Mouse (Mus musculus): ENCODE measurements at regions not wholly inside any gene's neighbourhood (a gene's known extent, or its start where the extent isn't known, plus 50 kb on each side); places are given as distances from the start of the nearest gene placed in this dataset.

- in situ Hi-C loops (cut with MboI; ENCODE audit: unreplicated experiment in 2 of 2): no loop called here
Observed at GRCm38 (mm10) chr6:147752301-147752700, 276.7 kb downstream of the Ccdc91 start.

GRCm38 (mm10) chr6:147753828-147754227, 278.2 kb downstream of the Ccdc91 start:
- in situ Hi-C loops (cut with MboI; ENCODE audit: unreplicated experiment in 2 of 2): no loop called here

GRCm38 (mm10) chr6:147755750-147756523, 280.3 kb downstream of the Ccdc91 start:
- in situ Hi-C loops (cut with MboI; ENCODE audit: unreplicated experiment in 2 of 2): no loop called here

GRCm38 (mm10) chr6:147759485-147759884, 283.9 kb downstream of the Ccdc91 start:
- in situ Hi-C loops (cut with MboI; ENCODE audit: unreplicated experiment in 2 of 2): no loop called here

- in situ Hi-C loops (cut with MboI; ENCODE audit: unreplicated experiment in 2 of 2): no loop called here
Observed at GRCm38 (mm10) chr6:147760113-147760512, 284.5 kb downstream of the Ccdc91 start.

GRCm38 (mm10) chr6:147765241-147765640, 281.8 kb upstream of the Far2 start:
- in situ Hi-C loops (cut with MboI; ENCODE audit: unreplicated experiment in 2 of 2): no loop called here

GRCm38 (mm10) chr6:147769180-147769579, 277.9 kb upstream of the Far2 start:
- in situ Hi-C loops (cut with MboI; ENCODE audit: unreplicated experiment in 2 of 2): no loop called here

- in situ Hi-C loops (cut with MboI; ENCODE audit: unreplicated experiment in 2 of 2): no loop called here
Observed at GRCm38 (mm10) chr6:147770034-147770433, 277.0 kb upstream of the Far2 start.

- in situ Hi-C loops (cut with MboI; ENCODE audit: unreplicated experiment in 2 of 2): no loop called here
Observed at GRCm38 (mm10) chr6:147771411-147771810, 275.6 kb upstream of the Far2 start.

- in situ Hi-C loops (cut with MboI; ENCODE audit: unreplicated experiment in 2 of 2): no loop called here
Observed at GRCm38 (mm10) chr6:147773904-147774303, 273.2 kb upstream of the Far2 start.

- in situ Hi-C loops (cut with MboI; ENCODE audit: unreplicated experiment in 2 of 2): no loop called here
Observed at GRCm38 (mm10) chr6:147774626-147775025, 272.4 kb upstream of the Far2 start.

GRCm38 (mm10) chr6:147779466-147779865, 267.6 kb upstream of the Far2 start:
- in situ Hi-C loops (cut with MboI; ENCODE audit: unreplicated experiment in 2 of 2): no loop called here

GRCm38 (mm10) chr6:147784249-147784648, 262.8 kb upstream of the Far2 start:
- in situ Hi-C loops (cut with MboI; ENCODE audit: unreplicated experiment in 2 of 2): no loop called here

GRCm38 (mm10) chr6:147784854-147785253, 262.2 kb upstream of the Far2 start:
- in situ Hi-C loops (cut with MboI; ENCODE audit: unreplicated experiment in 2 of 2): no loop called here

GRCm38 (mm10) chr6:147788095-147788494, 259.0 kb upstream of the Far2 start:
- in situ Hi-C loops (cut with MboI; ENCODE audit: unreplicated experiment in 2 of 2): no loop called here

- in situ Hi-C loops (cut with MboI; ENCODE audit: unreplicated experiment in 2 of 2): no loop called here
Observed at GRCm38 (mm10) chr6:147789112-147789511, 257.9 kb upstream of the Far2 start.

- in situ Hi-C loops (cut with MboI; ENCODE audit: unreplicated experiment in 2 of 2): no loop called here
Observed at GRCm38 (mm10) chr6:147793811-147794210, 253.2 kb upstream of the Far2 start.

- in situ Hi-C loops (cut with MboI; ENCODE audit: unreplicated experiment in 2 of 2): no loop called here
Observed at GRCm38 (mm10) chr6:147794351-147794750, 252.7 kb upstream of the Far2 start.

GRCm38 (mm10) chr6:147799009-147799727, 247.9 kb upstream of the Far2 start:
- in situ Hi-C loops (cut with MboI; ENCODE audit: unreplicated experiment in 2 of 2): no loop called here

GRCm38 (mm10) chr6:147799861-147800260, 247.2 kb upstream of the Far2 start:
- in situ Hi-C loops (cut with MboI; ENCODE audit: unreplicated experiment in 2 of 2): loop anchor here in 1 of 2 experiments (25.0 kb wide), 1 partner anchor 788 kb away; no protein-coding TSS in a partner anchor

- in situ Hi-C loops (cut with MboI; ENCODE audit: unreplicated experiment in 2 of 2): loop anchor here in 1 of 2 experiments (25.0 kb wide), 1 partner anchor 789 kb away; no protein-coding TSS in a partner anchor
Observed at GRCm38 (mm10) chr6:147800846-147801245, 246.2 kb upstream of the Far2 start.

- in situ Hi-C loops (cut with MboI; ENCODE audit: unreplicated experiment in 2 of 2): loop anchor here in 1 of 2 experiments (25.0 kb wide), 1 partner anchor 792 kb away; no protein-coding TSS in a partner anchor
Observed at GRCm38 (mm10) chr6:147803893-147804292, 243.2 kb upstream of the Far2 start.
